Mouse (Mus musculus): ENCODE measurements around the gene Ankzf1.
"Not testable (repeated sequence)": the region's sequence is repeated elsewhere in the genome, so short reads cannot be mapped to it uniquely, and the experiment has no call there.

The Ankzf1 gene

DNA sequence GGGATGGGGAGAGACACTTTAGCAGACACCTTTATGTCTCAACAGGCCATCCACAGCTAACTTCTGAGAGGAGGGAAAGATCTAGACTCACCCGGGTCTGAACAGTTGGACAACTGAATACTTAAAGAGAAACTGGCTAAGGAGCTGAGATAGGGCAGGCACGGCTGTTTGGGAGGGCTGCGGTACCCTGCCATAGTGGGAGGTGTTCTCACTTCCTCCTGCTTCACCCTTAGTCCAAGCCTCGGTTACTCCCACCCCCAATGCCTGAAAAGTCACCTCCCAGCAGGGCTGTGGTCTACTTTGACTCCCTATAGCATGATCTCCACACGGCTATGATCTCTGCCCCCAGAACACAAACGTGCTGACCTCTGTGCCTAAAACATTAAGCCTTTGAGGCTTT, 31.6 kb downstream of the Ankzf1 start:
- no peak for DNase-seq (ENCODE audit: low read depth, low spot score)

- DNase-seq (ENCODE audit: low read depth, low spot score): no peak
Measured at GRCm38 (mm10) chr1:75225473-75225872, 33.5 kb downstream of the Ankzf1 start.

- DNase-seq (ENCODE audit: low read depth, low spot score): no peak
Measured at GRCm38 (mm10) chr1:75226138-75226537, 34.2 kb downstream of the Ankzf1 start.

DNA sequence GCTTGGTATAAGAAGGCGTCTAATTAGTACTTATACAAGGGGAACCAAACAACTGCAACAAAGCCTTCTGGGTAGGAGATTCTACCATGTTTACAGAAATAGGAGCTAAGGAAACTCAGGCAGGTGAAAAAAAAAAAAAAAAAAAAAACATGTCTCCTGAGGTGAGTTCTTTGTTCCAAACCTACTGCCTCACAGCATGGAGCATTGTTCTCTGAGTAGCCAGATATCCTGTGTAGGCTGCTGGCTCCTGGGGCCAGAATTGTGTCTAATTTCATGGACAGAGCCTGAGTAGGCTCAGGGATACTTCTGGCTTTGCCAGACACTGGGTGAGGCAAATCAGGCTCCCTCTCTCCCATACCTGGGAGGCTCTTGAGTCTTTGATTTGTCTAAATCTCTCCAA, 35.7 kb downstream of the Ankzf1 start:
- no peak for DNase-seq (ENCODE audit: low read depth, low spot score)

GRCm38 (mm10) chr1:75229158-75229557, 37.2 kb downstream of the Ankzf1 start:
- no peak for DNase-seq (ENCODE audit: low read depth, low spot score)

GRCm38 (mm10) chr1:75230335-75230994, 38.5 kb downstream of the Ankzf1 start:
- no peak for DNase-seq (ENCODE audit: low read depth, low spot score)

DNA sequence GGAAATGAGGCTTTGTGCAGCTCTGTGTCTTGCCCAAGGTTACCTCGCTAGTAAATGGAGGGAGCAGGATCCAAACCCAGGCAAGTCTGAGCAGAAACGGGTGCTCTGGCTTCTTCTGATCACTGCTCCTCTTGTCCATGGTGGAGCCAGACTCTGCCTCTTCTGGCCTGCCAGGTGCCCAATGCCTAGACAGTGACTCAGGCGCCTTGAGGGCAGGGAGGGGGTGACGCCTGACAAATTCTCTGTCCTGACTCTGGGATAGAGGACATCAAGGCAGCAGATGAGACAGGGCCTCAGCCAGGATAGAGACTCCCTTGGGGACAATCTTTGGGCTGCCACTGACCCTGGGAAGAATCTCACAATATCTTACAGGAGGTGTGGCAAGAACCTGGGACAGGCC, 39.3 kb downstream of the Ankzf1 start:
- no peak for DNase-seq (ENCODE audit: low read depth, low spot score)

GRCm38 (mm10) chr1:75231664-75232152, 39.8 kb downstream of the Ankzf1 start, which contains the start of gene A630095N17Rik:
Gene A630095N17Rik, minus strand, starts transcription at chr1:75232102.
- no peak for DNase-seq (ENCODE audit: low read depth, low spot score)

GRCm38 (mm10) chr1:75232489-75232888, 40.5 kb downstream of the Ankzf1 start:
- DNase-seq (ENCODE audit: low read depth, low spot score): not testable (repeated sequence)

DNA sequence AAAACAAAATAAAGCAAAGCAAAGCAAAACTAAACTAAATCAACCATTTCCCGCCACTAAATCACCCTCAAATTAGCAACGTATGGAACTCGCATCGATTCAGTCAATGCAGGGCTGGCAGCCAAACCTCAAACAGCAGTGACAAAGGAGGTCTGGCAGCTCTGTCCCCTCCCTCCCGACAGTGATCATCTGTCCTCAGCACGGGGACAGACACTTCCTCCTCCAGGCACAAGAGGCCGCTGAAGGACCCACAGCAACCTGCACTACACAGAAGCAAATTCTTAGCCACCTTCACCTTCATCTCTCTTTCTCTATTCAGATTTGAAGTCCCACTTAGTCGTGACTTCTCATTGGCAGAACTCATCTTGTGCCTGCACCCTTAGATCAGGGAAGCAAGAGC, 42.7 kb downstream of the Ankzf1 start:
- peak; percentile 22 for DNase-seq (ENCODE audit: low read depth, low spot score)

DNA sequence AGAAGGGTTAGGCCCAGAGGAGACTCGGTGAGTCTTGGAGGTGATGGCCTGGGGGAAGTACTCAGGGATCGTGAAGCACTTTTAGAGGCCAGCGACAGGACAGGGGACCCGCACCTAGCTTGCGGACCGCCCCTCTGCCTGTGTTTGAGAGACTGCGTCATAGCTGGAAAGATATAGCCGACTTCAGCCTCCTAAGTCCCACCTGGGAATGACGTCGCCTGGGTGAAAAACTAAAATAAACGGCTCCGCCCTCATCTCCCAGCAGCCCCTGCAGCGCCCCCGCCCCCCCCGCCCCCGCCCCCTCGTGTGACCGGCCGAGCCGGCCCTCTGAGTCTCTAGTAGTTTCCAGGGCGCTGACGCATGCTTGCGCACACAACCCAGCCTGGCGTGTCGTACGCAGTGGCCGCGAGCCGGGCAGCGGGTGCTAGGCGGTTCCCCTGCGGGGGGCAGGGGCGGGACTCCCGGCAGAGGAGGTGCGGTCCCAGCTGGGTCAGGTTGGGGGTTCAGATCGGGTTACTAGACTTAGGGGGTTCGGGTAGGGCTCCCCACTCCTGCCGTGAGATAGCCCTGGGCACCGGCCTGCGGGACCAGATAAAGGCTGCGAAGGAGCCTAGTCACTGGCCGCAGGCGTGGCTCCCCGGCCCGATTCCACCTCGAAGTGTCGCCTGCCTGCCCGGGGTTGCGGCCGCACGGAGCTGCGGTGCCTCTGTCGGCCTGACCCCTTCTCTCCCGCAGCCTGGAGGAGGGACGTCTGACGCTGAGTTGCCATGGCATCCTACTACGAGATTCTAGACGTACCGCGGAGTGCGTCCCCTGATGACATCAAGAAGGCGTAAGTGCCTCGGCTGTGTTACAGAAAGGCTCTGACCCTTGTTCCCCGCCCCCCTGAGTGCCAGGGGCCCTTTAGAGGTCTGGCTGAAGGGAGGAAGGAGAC, 44.4 kb downstream of the Ankzf1 start, which contains the start of gene Dnajb2:
Gene Dnajb2, plus strand, starts transcription at position 290 of the 934 bp plus-strand sequence.
- peak; percentile 56 for DNase-seq (ENCODE audit: low read depth, low spot score)

- no peak for DNase-seq (ENCODE audit: low read depth, low spot score)
Measured at GRCm38 (mm10) chr1:75239591-75239990, 47.6 kb downstream of the Ankzf1 start.

- DNase-seq (ENCODE audit: low read depth, low spot score): no peak
Measured at GRCm38 (mm10) chr1:75243411-75243810, 51.5 kb downstream of the Ankzf1 start.

DNA sequence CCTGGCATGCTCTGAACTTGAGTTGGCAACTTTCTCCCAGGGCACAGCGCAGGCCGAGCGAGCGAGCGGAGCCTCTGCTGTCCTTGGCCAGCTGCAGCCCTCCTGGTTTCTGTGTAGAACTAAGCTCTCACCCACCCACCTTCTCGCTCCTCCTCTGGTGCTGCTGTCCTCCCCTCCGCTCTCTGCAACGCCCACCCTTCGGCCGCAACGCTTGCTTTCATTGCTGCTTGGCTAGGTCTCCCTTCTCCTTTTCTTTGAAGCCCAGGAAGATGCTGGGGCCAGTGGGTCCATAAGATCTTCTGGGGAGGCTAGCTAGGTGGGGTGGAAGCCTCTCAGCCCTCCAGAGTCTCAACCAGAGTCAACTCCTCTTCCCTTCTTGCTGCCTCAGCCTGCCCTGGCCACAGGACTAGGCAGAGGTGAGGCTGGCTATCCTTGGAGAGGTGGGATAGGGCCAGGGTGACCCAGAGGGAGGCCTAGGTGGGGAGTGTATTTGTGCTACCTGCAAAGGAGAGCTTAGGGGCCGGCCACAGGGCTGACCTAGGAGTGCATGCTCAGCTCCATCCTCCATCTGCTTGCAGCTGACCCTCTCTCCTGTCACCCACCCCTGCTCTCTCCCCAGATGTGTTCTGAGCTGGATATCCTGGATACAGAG, 52.4 kb downstream of the Ankzf1 start:
- no peak for DNase-seq (ENCODE audit: low read depth, low spot score)

- DNase-seq (ENCODE audit: low read depth, low spot score): peak; percentile 37
Measured at GRCm38 (mm10) chr1:75244836-75245235, 52.9 kb downstream of the Ankzf1 start.

DNA sequence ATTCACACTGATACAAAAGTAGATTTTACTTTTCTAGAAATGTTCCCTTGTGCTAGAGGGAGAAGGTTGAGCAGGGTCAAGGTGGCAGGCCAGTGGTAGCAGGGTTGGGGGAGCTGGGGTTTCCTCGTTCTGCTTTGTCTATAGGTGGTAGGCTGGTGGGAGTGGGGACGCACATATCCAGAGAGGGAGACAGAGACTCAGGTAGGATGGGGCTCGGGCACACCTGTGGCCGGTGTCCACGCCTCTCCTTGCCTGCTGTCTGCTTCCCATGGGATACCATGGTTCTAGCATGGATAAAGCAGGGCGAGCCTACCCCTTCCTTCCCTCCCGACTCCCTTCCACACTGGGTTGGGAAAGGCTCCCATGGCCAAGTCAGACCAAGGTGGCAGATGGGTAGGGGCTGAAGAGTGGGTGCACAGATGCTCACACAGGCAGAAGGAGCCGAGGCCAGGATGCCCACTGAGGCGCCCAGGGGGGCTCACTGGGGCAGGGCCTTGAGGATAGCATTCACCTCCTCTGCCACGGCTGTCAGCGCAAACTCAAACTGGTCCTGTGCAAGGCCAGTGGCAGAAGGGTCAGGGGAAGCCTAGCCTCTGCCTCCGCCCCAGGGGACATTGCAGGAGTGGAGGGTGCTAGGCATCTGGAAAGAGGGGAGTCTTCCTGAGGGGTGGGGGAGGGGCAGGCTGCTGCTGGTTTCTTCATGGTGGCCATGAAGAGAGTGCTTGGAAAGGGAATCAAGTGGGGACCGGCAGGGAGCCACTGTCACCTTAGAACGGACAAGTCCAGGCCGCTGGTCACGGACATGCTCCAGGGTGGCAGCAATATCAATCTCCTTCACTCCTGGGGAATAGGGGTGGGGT, 55.4 kb downstream of the Ankzf1 start:
- no peak for DNase-seq (ENCODE audit: low read depth, low spot score)

DNA sequence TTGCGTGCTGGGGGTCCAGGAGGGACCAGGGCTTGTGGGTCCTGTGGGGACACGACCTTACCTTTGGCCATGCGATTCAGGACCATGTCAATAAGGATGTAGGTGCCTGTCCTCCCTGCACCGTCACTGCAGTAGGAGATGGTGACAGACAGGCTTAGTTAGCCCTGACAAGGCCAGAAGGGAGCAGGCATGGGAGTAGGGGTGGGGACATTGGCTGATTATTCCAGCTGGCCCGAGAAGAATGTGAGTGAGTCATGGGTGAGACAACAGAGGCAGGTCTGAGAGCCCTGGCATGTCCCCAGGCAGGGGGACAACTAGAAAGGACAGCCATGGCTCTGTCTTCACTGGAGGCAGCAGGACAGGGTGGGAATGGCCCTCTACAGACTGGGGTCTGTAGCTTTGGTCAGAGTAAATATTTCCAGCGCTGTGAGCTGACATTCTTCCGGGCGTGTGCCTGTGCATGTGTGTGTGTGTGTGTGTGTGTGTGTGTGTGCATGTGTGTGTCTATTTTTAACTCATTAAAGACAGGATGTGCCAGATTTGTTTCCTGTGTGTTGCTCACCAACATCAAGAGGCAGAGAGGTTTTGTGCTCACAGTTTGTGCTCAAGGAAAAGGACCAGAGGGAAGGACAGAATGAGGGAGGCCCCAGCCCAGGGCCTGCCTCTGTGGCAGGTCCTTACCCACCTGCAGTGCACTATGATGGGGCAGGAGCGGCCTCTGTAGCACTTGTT, 56.3 kb downstream of the Ankzf1 start:
- no peak for DNase-seq (ENCODE audit: low read depth, low spot score)
